Mouse (Mus musculus): ENCODE data around the gene Gm572.

GRCm38 (mm10) chr4:148601871-148602270 is 41.2 kb upstream of the Gm572 start:
- TF ChIP-seq CTCF (IDR thresholded peaks at IDR 0.05; ENCODE audit: extremely low read depth, insufficient read depth, insufficient read length, insufficient replicate concordance): no peak
- TF ChIP-seq POLR2A (IDR thresholded peaks at IDR 0.05; ENCODE audit: low read depth, low read length): no peak

Measured in spleen, adult 2 months (tissue).